Mouse (Mus musculus): ENCODE results near the gene Dmrta2.

The Dmrta2 gene

DNA sequence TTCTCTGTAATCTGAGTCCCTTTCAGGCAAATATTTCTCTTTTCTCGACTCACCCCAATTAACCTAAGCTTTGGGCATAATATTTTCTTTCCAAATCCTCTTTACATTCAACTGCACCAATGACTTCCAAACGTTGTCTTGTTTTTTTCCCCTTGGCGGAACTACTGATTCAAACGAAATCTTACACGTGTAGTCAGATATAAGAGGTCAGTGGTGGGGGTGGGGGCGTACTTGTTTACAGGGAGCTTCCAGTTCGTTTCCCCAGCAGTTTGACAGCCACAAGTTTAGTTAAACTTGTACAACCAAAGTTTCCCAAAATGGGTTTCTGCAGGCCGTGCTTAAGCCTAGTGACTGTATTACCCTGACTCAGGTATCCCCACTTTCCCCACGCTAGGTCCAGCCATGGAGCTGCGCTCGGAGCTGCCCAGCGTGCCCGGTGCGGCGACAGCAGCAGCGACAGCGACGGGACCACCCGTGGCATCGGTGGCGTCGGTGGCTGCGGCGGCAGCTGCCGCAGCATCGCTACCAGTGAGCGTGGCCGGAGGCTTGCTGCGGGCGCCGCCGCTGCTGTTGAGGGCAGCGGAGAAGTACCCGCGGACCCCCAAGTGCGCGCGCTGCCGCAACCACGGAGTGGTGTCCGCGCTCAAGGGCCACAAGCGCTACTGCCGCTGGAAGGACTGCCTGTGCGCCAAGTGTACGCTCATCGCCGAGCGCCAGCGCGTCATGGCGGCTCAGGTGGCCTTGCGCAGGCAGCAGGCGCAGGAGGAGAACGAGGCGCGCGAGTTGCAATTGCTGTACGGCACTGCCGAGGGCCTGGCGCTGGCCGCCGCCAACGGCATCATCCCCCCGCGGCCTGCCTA is 1.8 kb downstream of the Dmrta2 start:
- DNase-seq (ENCODE audit: low spot score) = no peak

DNA sequence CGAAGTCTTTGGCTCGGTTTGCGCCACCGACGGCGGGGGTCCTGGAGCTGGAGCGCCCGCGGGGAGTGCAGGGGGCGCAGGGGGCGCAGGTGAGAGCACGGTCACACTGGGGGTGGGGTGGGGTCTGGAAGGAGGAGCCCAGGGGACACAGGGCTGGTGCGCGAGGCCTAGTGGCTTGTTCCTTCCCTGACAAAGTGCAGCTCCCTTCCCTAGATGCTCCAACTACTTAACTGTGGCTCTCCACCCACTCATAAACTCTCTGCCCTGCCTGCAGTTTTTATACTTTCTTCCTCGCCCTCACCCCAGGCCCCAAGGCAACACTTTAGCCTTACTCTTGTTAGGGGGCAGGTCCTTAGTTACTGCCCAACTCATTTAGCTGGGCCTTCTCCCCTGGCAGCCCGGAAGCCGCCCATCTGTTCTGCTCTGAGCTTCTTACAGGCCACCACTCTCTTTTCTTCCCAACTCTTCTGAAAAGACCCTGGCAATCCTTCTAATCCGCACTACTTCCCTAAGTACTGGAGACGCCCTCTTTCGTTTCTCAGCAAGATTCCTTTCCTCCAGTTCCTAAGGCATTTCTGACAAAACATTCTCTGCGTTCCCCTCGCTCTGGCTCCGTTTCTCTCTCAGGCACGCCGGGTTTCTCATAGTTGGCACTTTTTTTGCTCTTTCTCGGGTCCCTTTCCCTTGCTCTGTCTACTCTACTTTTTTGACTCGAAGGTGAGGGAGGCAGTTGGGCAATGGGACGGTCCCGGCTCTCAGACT is 2.6 kb downstream of the Dmrta2 start:
- DNase-seq (ENCODE audit: low spot score) = no peak

DNA sequence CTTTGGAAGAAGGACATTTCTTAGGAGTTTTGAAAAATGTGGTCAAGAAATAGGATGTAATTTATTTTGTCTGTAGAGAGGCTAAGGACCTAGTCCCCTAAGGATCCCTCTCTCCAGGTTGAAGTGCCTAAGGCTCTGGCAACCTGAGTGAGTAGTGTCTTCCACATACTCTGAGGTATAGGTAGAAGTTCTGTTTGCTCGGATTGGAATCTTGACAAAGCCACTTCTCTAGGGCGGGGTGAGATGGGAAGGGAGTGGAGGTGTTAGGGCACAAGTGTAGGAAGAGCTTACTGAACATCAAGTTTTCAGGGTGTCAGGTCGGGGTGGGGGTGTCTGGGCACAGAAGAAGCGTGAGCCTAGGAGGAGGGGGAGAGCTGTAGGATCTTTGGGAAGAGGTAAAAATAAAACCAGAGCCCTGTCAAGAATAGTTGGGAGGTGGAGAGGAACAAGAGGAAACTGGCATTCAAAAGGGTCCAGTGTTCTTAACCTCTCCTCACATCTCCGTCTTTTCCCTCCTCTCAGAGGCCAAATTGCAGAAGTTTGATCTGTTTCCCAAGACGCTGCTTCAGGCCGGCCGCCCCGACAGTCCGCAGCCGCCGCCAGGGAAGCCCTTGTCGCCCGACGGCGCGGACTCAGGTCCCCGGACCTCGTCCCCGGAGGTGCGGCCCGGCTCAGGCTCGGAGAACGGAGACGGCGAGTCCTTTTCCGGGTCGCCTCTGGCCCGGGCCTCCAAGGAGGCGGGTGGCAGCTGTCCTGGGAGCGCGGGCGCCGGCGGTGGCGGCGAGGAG is 3.4 kb downstream of the Dmrta2 start:
- no peak for DNase-seq (ENCODE audit: low spot score)

DNA sequence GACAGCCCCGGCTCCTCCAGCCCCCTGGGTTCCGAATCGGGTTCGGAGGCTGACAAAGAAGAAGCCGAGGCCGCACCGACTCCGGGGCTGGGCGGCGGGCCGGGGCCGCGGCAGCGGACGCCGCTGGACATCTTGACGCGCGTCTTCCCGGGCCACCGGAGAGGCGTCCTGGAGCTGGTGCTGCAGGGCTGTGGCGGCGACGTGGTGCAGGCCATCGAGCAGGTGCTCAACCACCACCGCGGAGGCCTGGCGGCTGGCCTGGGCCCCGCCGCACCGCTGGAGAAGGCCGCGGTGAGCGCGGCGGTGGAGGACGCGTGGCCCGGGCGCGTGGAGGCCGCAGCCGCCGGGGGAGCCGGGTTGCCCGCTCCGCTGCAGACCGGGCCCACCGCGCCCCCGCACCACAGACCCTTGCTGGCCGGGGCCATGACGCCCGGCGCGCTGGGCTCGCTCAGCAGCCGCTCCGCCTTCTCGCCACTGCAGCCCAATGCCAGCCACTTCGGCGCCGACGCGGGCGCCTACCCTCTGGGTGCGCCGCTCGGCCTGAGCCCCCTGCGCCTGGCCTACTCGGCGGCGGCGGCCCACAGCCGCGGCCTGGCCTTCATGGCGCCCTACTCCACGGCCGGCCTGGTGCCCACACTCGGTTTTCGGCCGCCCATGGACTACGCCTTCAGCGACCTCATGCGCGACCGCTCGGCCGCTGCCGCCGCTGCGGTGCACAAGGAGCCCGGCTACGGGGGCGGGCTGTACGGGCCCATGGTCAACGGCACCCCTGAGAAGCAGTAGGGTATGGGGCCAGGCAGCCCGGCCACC is 4.2 kb downstream of the Dmrta2 start:
- no peak for DNase-seq (ENCODE audit: low spot score)

DNA sequence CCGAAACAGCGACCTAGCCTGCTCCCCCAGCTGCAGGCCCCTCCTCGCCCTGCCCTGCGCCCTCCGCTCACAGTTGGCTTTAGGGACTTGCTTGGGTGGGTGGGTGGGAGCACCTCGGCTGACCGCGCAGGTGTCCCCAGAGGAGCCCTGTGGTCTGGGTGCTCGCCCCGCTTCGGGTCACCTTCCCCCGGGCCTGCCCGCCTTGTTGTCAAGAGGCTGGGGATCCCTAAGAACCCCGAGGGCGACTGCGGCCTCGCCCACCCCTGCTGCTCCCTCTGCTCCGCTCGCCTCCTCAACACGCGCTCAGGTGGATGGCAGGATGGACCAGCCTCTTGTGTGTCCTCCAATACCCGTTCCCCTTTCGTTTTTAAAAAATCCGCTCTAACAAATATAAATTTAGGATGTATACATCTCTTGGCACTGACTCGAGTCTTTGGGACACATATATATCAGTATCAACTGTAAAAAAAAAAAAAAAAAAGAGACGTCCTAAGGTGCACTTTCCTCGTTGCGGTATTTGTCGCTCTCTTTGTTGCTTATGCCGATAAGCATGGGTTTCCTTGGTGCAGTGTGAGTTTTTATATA is 4.9 kb downstream of the Dmrta2 start:
- no peak for DNase-seq (ENCODE audit: low spot score)

DNA sequence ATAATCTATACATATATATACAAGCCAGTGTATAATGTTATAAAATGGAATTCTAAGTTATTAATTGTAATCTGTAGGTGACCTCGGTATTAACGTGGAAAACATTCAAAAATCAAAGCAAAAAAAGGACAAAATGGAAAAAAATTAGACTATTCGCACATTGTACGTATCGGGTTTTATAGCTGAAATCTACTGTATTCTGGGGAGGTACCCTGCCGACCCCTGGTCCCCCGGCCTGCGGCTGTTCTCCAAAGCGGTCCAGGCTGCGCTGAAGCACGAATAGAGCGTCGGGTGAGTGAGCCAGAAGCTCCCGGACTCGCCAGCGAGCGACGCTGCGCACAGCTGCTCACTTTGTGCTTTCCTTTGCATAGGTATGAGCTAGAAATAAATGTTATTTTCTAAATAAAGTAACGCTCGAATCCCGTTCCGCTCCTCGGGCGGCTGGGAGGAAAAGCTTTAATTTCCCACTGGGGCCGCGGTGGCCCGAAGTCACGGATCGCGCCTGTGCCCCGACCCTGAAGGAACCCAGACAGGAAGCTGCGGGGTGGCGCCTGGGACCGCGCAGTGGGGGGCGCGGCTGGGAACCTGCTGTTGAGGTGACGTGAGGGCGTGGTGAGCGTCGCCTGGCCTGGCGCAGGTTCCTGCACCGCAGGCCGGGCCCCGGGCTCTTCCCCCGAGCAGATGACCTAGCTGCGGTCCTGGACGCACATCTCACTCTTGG is 5.6 kb downstream of the Dmrta2 start:
- DNase-seq (ENCODE audit: low spot score) = no peak

DNA sequence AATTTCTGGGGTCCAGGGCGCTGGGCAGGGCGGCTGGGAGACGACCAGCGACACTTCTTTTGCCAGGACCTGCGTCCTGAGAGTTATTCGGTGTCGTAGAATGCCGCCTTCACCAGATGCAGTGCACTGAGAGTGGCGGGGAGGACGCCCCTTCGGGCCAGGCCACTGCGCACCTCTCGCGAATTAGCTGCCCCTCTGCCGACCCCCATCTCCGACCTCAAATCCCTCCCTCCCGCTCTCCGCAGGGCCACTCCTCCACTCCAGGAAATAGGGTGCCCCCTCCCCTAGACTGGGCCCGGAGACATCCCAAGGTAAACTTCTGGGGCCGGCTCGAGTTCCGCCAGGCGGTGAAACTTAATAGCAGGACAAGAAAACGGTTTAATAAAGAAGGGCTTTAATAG is 6.2 kb downstream of the Dmrta2 start:
- DNase-seq (ENCODE audit: low spot score) = no peak

DNA sequence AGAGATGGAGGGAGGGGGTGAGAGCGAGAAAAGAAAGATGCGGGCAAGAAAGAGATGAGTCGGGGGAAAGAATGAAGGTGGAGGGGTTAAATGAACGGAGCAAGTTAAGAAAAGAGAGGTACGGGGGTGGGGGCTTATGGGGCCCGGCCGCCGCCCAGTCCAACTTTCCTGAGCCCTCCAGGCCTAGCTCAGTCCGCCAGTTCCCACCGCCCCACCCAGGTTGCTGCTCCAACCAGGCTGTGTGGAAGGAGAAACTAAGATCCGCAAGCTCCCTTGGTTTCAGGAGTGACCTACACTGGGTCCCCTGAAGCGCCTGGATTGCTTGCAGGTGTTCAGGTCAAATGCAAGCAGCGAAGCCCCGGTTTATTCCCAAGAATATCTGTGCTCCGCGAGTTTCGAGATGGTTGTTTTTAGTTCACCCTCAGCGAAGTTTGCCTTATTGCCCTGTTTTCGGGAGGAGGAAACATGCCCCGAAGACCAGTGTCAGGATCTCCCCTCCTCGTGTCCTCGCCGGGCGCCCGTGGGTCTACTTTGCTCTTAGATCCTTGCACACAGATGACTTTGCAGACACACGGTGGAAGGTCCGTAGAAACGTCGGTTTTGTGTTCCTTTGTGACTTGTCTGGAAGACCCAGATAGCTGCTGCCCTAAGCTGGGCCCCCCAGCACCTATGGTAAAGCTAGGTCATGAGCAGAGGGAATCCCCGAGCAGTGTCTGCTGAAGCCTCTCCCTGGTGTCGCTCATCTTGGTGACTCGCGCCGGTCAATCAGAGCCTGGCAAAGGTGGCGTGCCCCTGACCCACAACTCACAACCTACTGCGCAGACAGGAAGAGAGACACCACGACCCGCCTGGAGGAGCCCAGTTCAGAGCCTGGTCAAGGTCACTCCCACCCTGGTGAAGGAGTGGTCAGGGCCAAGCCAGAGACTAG is 6.9 kb downstream of the Dmrta2 start:
- DNase-seq (ENCODE audit: low spot score) = no peak

DNA sequence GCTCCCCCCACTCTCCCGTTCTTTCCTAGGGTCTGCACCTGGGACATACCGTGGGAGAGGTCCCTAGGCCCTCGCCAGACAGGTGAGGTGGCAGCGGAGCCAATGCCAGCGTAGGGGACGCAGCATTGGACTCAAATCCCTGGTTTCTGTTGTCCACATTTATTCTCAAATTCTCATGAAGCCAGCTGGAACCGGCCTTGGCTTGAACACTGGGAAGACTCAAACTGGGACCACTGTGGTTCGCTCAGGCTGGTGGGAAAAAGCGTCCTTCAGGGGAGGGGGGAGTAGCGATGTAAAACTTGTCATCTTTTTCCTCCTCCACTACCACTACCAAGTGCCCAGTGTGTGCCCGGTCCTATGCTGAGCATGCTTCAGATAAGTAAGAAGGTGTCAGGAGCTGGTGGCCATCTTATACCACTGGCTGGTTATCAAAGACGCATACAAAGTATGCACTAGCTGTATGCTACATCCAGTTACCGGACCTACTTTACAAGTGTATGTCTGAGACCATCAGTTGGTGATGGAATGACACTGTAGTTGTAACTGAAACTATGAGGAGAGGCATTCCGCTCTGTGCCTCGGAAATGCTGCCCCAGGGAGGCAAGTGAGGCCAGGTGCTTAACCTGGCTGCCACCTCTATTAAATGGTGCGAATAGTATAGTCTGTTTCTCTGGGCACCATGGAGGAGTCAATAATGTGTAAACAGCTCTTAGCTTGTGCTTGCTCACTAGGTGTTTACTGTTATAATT is 7.7 kb downstream of the Dmrta2 start:
- DNase-seq (ENCODE audit: low spot score) = no peak

DNA sequence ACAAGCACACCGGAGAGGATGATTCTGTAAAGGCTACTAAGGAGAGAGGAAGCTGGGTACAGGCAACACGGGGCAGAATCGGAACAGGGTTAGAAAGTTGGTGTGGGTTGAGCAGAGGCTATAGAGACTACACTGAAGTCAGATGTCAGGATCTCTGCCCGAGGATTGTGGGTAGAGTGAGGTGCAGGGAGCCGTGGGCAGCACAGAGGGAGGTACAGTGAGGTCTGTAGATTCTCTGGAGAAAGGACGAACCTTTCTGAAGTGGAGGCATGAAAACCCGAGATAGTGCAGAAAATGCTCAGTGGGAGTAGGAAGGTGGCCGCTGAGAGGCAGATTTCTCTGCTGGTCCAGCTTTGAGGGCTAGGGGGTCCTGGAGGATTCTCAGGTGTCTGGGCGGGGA is 8.4 kb downstream of the Dmrta2 start:
- no peak for DNase-seq (ENCODE audit: low spot score)

DNA sequence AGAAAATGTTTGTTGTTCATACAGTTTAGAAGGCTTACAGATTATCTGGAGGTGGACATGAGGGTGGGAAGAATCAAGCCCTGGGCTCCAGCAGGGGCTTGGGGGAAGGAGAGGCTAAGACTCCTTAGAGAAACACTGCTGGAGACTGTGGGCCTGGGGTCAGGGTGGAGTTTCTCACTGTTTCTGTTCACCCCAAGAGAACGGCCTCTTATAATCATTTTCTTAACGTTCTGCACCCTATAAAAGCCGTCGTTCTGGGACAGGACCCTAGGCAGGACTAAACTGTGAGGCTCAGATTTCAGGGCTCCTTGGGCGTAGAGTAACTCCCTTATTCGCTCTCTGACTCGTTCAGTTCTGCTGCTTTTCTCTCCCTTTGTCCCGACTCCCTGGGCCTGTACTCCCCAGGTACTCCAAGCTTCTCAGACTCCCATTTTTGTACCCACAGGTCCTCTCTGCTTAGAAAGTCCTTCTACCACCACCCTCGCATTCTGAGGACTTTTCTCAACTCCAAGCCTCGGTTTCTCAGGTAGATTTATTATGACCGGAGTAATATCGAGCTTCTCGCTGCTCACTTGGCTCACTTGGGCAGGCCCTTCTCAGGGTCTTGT is 9.0 kb downstream of the Dmrta2 start:
- DNase-seq (ENCODE audit: low spot score) = no peak

DNA sequence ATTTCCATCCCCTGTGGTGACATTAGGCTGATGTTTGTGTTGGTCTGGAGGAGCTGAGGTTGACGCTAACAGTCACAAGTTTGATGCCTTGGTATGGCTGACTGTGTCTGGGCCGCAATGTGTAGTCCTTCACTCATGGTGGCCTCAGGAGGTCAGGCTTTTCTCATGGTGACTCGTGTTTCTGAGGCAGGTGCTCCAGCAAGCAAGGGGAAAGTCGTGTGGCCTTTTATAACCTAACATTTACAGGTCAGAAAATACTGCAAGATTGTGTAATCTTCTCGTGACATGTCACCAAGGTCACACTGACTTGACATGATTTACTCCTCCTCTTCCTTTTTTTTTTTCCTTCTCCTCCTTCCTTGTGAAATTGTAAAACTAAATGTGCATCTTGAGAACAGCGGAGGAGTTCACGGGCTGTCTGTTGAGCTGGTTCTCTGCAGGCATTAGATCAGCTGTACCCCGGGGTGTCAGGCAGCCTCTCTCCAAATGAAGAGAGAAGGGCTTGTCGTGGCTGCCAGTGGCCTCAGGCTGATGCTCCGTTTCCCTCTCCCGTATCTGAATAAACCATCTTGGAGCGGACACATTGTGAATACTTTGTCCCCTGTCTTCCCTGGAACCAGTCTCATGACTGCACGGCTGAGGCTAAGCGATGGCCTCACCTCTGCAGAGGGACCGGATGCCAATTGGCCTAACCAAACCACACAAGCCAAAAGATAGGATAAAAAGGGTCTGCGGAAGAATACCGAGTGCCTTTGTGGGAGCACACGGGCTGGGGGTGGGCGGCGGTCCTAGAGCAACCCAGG is 9.9 kb downstream of the Dmrta2 start:
- no peak for DNase-seq (ENCODE audit: low spot score)

DNA sequence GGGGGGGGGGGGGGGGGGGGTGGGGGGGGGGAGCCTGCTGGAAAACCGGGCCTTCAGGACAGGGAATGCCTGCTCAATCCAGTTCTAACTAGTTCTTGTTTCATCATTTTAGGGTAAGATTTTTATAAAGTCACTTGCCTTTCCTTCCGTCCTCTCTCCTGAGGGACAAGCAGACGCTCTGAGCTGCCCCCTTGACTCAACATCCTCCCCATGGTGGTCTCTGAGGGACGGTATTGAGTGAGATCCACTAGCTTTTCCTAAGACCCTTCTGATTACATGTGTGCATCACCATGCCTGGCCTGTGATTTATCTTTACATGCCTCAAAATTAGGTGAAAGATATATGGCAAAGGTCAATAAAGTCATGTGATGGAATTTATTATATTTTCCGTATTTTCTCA is 10.6 kb downstream of the Dmrta2 start:
- DNase-seq (ENCODE audit: low spot score) = no peak

DNA sequence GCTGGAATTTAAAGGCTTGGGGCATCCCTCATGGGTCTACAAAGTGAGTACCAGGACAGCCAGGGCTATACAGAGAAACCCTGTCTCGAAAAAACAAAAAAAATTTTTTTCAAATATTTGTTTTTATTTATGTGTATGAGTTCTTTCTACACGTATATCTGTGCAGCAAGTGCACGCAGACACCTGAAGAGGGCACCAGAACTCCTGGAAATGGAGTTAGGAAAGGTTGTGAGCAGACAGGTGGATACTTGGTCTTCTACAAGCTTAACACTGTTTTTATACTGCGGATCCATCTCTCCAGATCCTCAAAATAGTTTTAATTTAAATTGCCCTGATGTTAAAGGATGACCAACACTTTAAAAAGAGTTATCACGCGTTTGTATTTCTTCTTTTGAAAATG is 11.4 kb downstream of the Dmrta2 start:
- no peak for DNase-seq (ENCODE audit: low spot score)

DNA sequence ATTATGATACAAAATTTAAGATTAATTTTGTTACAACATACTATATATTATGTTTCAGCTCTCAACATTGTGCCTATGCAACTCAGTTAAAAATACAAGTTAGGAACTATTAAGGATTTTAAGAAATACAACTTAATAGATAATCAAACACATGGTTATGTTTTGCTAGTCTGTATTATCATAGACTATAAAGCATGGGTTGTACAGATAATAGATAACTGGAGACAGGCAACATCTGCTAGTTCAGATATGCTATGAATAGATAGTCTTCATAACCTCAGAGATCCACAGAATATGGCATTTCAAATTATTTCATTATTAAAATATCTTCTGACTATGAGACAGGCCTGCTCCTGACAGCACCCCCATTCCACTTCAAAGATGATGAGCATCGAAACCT is 28.2 kb downstream of the Dmrta2 start:
- no peak for DNase-seq (ENCODE audit: low spot score)

DNA sequence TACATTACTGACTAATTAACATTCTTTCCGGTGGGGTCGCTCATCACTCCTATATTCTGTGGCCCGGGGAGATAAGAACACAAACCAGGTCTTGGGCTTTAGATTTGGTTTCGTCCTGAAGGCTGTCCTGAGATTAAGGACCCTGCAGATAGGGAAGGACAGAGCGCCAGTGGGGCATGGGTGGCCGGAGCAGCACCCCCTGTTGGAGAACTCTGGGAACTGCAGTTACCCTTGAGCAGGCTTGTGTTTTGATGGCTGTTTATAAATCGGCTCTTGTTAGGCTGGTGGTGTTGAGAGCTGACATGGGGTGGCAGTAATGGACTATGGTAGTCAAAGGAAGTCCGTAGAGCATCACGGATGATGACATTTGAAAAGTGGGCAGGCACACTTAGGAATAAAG is 41.3 kb downstream of the Dmrta2 start:
- DNase-seq (ENCODE audit: low spot score) = no peak

DNA sequence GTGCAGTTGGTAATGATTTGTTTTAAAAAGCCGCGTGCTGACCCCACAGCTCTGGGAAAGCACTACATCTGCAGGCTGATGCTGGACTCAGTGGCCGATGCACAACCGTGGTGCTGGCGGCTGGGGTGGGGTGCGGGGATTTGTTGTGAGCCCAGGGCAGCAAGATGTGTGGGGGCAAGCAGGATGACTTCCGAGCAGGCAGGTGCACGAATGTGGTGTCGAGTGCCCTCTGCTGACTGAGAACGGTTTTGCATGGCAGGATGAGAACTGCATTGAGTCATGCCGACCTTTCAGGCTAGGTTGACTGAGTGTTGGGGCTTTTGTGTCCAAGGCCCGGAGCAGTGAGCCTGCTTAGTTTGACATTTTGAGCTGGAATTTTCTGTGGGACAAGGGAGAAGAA is 42.4 kb downstream of the Dmrta2 start:
- peak; percentile 10 for DNase-seq (ENCODE audit: low spot score)
